Mouse (Mus musculus) layer of hippocampus, postnatal 10 days (tissue): ENCODE data around the gene Chst5. TPM values are rescaled to one million over a fixed set of nuclear protein-coding genes. Genes with fewer than 3 reads are reported as not detected.
A peak's percentile ranks its signal among the peaks of the same experiment; 100 is the strongest.

Experiments
- DNase-seq, 2 experiments: peaks; one replicate each; pipeline ENCODE4 v3.0.0; 2021; ENCODE audit warnings: low spot score in 2 of 2
- total RNA-seq, 2 experiments: library from RNA; stranded (reverse); gene quantifications; 2 replicates each; pipeline ENCODE4 v1.2.3; 2021

Gene Chst5
- total RNA-seq, 2 experiments from 2014 or later = 0.48 to 0.89 TPM

DNA sequence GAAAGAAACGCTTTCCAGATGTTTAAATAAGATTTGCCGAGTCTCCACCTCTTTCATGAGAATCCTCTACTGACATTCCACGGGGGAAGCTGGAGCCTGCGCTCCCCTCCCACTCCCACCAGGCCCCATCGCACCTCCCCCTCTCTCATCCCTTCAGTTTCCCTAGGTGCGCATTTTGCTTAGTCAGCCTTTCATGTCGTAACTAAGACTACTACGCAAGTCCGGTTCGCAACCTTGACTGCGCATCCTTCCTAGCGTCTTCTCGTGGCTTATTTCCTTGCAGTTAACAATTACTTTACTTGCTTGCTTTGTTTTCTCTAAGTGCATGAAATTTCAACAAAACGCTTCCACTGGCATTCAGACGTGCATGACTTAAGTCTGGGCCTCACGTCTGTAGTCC is 21.5 kb upstream of the Chst5 start:
- no peak for DNase-seq

DNA sequence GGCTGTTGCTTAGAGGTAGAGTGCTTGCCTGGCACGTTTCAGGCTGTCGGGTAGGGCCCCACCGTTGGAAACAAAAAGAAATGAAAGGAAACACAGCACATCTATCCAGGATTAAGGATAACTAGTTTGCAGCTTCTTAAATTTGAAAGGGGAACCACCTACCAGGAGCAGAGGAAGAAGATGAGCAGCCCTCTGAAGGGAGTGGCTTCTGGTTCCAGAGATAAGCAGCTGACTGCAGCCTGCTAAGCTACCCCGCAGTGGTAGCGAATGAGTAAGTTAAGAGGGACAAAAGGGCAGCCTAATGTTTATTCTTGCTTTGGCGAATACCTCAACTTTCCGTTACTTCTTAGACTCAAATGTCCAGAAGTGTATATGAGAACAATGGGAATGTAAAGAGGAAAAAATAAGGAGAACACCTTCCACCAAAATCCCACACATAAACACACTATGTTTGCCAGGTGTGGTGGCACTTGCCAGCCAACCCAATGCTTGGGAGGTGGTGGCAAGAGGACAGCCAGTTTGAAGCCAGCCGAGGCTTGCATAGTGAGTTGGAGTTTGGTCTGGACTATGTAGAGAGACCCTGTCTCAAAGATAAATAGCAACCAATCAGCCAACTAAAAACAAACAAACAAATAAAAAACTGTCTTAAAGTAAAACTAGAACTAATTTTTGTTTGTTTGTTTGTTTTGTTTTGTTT is 19.5 kb upstream of the Chst5 start:
- no peak for DNase-seq

DNA sequence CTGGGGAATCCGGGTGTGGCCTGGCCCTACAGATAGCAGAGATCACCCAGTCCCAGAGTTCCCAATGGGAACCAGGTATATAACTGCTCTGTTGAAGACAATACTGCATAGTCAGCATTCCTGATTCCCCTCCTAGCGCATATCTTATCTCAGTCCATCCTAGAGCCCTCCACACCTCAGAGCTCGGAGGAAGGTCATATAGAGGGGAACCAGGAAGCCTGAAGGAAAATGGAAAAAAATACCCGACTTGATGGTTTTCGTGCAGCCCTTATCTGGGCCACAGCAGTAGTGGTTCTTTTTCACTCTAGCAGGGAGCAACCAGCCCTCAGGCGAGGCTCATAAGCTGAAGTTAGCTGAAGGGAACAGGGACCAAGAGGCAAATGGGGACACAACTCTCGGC is 14.7 kb upstream of the Chst5 start:
- no peak for DNase-seq

DNA sequence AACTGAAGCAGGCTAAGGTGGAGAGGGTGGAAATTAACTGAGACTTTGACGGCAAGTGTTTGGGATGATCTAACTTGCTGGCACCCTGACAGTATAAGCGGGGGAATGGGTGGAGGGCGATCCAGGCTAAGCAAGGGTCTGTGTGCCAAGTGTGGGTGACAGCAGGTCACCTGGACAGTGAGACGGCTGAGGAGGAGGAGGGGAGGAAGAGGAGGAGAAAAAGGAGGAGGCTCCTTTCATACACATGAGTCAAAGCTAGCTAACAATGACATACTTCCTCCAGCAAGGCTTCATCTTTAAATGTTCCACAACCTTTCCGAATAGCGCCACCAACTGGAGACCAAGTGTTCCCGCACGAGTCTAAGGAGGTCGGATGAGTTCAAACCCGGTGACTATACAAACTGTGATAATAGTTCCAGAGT is 13.1 kb upstream of the Chst5 start:
- peak; percentile 55 to 58 for DNase-seq

DNA sequence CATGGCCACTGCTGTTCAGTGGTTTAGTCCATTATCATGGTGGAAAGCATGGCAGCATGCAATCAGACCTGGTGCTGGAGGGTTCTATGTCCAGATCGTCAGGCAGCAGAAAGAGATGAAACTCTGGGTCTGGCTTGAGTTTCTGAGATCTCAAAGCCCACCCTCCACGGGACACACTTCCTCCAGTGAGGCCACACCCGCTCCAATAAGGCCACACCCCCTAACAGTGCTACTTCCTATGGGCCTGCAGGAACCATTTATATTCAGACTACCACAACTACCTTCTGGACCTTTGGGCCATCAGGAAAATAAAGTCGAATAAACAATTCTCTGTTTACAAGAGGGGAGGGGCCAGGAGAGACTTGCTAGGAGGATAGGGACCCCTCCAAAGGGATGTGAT is 10.7 kb upstream of the Chst5 start:
- DNase-seq = no peak

DNA sequence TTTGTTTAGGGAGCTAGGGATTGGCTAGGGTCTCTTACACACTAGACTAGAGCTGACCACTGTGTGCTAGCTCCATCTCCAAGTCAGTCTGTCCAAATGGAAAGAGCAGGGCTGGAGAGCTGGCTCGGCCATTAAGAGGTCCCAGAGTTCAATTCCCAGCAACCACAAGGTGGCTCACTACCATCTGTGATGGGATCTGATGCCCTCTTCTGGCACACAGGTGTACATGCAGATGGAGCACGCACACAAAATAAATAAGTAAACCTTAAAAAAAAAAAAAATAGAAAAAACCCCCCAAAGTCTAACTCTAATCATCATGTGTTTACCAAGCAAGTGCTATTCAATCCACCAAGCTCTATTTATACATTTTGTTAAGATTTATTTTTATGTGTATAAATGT is 9.4 kb upstream of the Chst5 start:
- DNase-seq = no peak

DNA sequence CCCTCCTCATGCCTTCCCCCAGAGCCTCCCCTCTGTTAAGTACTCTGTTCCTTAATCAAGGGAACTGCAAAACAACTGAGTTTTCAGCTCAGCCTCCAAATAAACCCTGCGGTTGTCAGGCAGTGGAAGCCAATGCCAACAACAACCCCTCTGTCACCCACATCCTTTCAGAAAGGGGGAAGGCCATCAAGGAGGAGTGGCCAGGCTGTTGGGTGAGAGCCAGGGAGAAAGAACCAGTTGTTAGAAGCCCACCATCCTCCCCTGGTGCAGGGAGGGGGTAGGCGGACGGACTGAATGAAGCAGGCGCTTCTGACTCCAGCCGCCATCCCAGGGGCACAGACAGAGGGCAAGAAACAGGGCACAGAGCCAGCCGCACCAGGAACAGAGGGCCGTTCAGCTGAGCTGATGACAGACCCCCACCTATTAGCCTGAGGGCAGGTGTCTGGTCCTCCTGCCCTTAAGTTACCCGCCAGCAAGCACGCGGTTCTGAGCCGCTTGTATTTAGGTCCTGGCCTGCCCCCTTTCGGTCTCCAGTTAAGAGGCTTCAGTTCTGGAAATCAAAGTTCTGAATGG is 2.7 kb upstream of the Chst5 start:
- peak; percentile 64 to 75 for DNase-seq

DNA sequence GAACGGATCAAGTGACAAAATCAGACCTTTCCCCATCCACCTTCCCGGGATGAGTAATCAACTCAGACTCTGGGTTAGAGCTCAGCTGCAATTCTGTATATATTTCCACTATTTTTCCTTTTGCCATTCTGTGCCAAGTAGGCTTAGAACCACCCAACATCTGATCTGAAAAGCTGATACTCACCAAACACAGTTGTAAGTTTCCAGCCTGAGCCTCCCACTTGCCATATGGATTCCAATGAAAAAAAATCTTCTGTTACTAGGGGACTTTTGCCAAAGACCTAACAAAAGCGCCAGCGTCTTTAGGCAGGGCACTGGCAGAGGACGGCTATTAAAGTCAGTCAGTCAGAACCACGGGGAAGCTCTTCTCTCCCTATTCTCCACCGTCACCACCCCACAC is 1.3 kb upstream of the Chst5 start:
- DNase-seq = no peak

DNA sequence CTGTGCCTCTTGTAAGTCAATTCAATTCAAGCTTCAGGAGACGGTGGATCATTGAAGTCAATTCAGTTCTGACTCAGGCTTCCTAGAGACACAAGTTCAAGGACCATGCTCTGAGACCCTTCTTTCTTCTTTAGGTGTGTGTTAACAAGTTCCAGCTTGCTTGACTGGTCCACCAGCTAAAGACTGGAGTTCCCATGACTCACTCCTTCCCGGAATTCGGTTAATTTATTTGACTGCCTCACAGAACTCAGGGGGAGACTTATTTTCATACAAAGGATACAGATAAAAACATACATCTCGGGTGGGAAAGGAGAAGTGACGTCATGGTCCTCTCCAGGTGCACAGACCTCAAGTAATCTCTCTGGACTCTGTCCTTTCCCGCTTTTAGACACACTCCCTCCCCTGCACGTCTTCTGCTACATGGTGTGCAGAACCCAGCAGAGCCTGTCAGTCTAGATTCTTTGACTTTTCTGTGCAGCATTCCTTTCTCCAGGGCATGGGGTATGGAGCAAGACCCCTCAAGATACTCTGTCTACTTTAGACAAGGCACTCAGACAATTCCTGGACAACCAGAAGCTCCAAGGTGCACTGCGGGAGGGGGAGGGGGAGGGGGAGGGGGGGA is 4.6 kb downstream of the Chst5 start:
- no peak for DNase-seq

DNA sequence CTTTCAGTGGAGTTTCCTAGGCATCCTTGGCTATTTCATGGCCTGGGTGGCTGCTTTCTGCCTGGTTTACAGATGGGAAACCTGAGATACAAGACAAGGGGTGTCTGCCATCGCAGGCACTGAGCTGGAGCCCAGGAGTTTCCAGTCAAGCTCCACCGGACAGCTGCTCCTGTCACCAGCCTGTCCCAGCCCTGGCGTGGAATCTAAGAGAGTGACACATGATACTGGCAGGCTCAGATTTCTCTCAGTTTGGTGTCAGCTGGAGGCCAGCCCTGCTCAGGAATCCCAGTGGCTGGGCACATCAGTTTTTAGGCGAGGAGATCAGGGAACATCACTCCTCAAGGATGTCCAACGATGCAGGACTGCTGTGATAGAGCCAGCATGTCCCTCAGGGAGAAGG is 8.2 kb downstream of the Chst5 start:
- no peak for DNase-seq

DNA sequence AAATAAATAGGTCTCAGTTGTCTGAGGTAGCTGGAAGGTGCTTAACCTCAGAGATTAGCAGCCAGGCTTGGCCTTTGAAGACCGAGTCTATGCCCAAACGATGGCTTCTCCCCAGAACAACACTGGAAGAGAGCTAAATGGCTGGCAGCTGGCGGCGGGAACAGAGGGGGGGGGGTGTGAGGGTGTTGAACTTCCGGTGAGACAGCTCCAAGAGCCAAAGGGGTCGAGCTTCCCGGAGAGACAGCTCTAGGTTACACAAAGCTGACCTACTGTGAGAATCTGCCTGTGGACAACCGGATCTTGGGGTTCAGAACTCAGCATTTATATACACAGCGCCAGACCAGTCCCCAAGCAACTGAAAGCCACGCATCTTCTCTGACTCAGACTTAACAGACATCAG is 11.7 kb downstream of the Chst5 start:
- DNase-seq = no peak

DNA sequence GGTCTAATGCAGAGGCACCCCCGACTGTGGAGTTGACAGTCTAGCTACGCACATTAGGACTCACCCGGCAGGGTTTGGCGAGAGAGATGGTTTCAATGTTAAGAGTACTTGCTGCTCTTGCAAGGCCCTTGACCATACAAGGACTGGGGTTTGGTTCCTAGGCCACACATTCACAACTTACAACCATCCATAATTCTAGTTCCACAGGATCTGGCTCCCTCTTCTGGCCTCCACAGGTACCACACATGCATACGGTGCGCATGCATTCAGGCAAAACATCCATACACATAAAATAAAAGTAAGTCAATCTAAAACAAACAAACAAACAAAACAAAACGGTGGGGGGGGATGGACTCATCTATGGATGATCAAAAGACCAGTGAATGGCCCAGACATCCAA is 15.3 kb downstream of the Chst5 start:
- DNase-seq = no peak

DNA sequence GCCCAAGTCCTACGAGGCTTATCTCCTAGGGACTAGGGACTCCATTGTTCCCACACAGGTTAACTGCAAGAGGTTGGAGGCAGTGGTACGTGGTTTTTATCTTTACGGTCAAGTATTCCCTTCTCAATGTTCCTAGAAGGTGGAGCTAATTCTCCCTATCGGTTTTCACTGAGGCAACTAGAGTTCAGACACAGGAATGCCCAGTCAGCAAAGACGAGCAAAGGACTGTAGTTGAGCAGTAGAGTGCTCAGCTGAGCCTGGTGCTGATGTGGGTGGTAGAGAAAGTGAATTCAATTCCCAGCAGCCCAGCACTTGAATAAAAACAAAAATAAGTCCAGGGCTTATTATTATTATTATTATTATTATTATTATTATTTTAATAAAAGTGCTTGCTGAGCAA is 17.6 kb downstream of the Chst5 start:
- DNase-seq = no peak

DNA sequence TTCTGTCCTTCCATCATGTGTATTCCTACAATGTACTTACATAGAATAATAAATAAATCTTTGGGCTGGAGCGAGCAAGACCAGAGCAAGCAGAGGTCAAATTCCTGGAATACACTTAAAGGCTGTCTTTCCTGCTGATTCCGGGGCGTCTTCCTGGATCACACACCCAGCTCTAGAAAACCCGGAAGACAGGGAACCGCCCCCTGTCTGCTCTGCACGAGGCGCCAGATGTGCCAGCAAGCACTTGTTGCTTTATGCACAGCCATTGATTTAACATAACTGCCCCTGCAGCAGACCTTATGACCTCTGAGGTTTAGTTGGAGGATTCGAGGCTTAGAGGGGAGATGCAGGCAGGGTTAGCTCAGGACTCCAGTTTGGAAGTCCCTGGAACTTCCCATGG is 18.3 kb downstream of the Chst5 start:
- no peak for DNase-seq

DNA sequence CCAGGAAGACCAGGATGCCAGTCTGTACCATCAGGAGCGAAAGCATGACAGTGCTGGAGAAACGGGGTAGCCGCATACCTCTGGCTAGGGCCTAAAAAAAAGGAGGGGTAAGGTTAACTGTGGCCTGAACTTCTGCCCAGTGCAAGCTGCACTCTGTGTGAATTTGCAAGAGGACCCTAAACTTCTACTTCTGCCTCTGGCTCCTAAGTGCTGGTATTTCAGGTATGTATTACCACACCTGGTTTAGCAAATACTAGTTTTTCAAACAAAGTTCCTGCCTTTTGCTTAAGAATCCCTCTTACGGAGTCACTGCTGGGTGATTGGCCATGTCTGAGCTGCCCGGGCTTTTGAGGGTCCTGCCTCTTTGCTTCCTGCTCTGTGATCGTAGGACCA is 19.3 kb downstream of the Chst5 start:
- no peak for DNase-seq

DNA sequence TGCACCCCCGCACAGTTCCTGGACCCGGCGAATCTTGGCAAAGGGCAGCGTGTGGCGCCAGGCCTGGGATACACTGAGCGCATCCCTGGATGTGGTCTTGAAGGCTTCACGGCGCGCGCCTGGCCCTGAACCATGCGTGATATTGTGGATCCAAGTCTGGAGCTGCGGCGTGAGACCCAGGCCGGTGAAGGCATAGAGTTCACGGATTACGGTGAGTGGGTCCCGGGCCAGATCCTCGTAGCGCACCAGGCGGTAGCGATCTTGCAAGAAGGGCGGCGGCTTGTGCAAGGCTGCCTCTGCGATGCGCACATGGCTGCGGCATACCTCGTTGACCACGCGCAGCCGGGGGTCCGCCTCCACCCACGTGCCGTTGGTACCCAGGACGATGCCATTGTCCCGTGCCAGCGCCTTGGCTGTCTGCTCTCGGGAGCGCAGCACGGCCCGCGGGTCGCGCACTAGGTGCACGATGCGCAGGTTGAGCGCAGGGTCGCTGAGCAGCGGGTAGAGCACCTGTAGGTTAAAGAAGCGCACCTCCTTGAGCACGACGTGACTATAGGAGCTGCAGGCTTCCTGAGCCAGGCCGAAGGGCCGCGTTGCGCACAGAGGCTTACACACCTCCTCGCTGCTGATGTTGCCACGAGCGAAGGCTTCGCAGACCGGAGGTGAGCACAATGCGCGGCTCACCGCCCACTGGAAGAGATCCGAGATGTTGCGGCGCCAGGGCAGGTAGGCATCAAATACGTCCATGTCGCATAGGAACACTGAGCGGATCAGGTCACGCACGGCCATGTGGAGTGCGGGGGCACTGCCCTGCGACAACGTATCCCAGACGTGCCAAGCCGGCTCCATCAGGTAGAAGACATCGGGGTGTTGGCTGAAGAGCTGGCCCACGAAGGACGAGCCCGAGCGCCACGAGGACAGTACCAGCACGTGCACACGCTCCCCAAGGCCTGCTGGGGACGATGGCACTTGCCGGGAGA is 20.0 kb downstream of the Chst5 start:
- peak in 1 of 2 experiments; percentile 16 for DNase-seq

DNA sequence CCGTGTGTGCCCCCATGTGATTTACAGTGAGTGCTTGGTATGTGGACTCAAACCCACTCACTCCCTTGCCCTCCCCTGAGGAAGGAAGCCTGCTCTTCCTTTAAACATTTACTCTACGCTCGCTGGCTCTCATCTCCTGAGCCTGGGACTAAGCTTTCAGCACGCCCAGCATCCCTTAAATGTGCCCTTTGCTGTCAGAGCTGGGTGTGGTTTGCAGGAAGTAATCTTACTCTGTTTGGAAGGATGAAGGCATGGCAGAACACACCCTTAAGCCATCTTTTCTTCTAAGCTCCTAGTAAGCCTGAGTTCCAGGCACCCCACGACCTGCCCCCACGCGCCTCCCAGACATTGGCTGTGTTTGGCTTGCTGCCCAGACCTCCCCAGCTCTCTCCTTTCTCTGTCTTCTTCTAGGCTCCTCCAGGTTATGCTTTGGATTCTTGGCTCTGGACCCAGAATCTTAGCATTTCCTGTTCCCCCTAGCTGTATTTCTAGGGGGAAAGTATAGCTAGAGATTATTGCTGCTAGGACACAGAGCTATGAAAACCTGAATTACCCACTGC is 22.1 kb downstream of the Chst5 start:
- no peak for DNase-seq

DNA sequence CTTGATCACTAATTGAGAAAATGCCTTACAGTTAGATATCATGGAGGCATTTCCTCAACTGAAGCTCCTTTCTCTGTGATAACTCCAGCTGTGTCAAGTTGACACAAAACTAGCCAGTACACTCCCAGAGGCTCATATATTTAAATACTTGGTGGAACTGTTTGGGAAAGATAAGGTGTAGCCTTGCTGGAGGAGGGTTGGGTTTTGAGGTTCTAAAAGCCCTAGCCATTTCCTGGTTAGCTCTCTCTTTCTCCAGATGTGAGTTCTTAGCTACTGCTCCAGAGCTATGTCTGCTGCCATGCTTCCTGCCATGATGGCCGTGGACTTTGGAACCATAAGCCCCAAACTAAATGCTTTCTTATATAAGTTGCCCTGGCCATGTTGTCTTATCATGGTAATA is 22.8 kb downstream of the Chst5 start:
- no peak for DNase-seq

DNA sequence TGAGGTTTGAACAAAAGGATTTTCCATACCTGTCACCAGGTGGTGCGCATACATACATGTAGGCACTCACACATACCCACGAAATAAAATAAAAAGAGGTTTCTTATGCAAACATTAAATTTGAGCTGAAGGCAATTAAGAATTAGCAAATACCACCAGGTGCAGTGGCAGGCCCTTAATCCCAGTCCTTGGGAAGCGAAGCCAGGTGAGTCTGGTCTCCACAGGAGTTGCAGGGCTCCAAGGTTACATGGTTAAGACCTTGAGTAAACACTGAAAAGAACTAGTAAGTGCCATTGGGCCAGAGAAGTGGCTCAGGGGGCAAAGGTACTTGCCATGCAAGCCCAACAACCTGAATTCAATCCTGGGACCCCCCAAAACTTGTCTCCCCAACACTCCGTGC is 26.6 kb downstream of the Chst5 start:
- DNase-seq = no peak

DNA sequence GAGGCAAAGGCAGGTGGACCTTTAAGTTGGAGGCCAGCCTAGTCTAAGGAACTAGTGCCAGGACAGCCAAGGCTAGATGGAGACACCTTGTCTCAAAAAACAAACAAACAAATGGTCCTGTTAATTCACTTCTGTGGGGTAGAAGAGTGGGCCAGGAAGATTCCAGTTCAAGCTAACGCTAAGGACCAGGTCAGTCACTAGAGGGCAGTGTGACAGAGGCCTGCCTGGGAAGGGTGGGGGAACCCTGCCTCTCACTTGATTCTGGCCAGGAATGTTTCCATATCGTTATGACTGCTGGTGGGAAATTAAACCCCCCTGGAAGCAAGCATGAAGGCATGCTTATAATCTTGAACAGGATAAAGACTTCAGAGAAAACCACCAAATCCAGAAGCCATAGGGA is 28.7 kb downstream of the Chst5 start:
- peak; percentile 38 to 53 for DNase-seq

DNA sequence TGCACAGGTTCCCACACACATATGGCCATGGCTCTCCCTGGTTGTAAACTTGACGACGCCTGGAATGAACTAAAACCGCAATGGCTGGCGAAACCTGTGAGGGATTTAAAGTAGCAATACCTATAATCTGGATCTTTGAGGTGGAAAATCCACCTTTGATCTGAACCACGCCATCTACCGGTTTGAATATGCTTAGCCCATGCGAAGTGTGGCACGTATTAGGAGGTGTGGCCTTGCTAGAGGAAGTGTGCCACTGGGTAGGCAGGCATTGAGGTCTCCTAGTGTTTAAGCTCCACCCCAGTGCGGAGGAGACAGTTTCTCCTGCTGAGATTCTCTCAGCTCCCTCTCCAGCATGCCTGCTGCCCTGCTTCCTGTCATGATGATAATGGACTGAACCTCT is 32.5 kb downstream of the Chst5 start:
- DNase-seq = no peak
